Mouse (Mus musculus) CH12.LX (cell line): ENCODE results near the gene Usp12. TPM values are rescaled to one million over a fixed set of nuclear protein-coding genes. Genes with fewer than 3 reads are reported as not detected.

Source experiments
- DNase-seq: peaks from one replicate; pipeline ENCODE4 v3.0.0-alpha.2; 2013; ENCODE audit errors: extremely low read depth
- H3K27ac ChIP-seq: 2 replicates; pipeline ENCODE4 v1.5.1; 2012; ENCODE audit warnings: low read depth, mild to moderate bottlenecking, control low read depth, moderate library complexity; ENCODE audit not compliant: insufficient read depth
- H3K27me3 ChIP-seq: replicated peaks from 2 replicates; pipeline ENCODE3; 2012; ENCODE audit warnings: inconsistent platforms
- H3K36me3 ChIP-seq, 2 experiments: replicated peaks in 1 of 2; 2 replicates each; pipeline versions ENCODE3 to v1.6.1; 2012; ENCODE audit warnings: inconsistent platforms in 1 of 2, low read length in 1 of 2, mild to moderate bottlenecking in 1 of 2, mixed read lengths in 1 of 2, moderate library complexity in 1 of 2; ENCODE audit not compliant: control insufficient read depth in 1 of 2, insufficient read depth in 1 of 2
- H3K4me1 ChIP-seq, 2 experiments: 2 replicates each; pipeline ENCODE4 v1.6.1; 2012; ENCODE audit warnings: inconsistent platforms in 1 of 2, moderate library complexity in 1 of 2; ENCODE audit not compliant: insufficient read depth in 2 of 2, control insufficient read depth in 1 of 2
- H3K4me2 ChIP-seq: 2 replicates; pipeline ENCODE4 v1.6.1; 2012; ENCODE audit warnings: low read depth, mild to moderate bottlenecking, control low read depth; ENCODE audit not compliant: poor library complexity, insufficient read depth, severe bottlenecking
- H3K4me3 ChIP-seq, 3 experiments: fragments of 150-350 bp in 1 of 3; sonication (generic) in 1 of 3; replicated peaks in 1 of 3; 2 replicates each; pipeline versions ENCODE3 to v1.5.1; 2011 to 2012; ENCODE audit warnings: low read depth in 2 of 3, low read length in 2 of 3, mild to moderate bottlenecking in 2 of 3, moderate library complexity in 2 of 3, control low read depth in 1 of 3, improper control_type of control experiment in 1 of 3, inconsistent platforms in 1 of 3, mixed read lengths in 1 of 3; ENCODE audit not compliant: poor library complexity in 1 of 3
- H3K79me2 ChIP-seq: replicated peaks from 2 replicates; pipeline ENCODE4 v1.6.1; 2012; ENCODE audit warnings: mild to moderate bottlenecking, moderate library complexity; ENCODE audit not compliant: control insufficient read depth, poor library complexity, insufficient read depth, severe bottlenecking; ENCODE audit errors: extremely low read depth
- H3K9ac ChIP-seq: 2 replicates; pipeline ENCODE4 v1.6.1; 2012; ENCODE audit warnings: low read depth, mild to moderate bottlenecking, control low read depth, moderate library complexity; ENCODE audit not compliant: insufficient read depth
- H3K9me3 ChIP-seq: replicated peaks from 2 replicates; pipeline ENCODE3; 2012; ENCODE audit warnings: low read length, inconsistent platforms, mixed read lengths
- BHLHE40 ChIP-seq: IDR thresholded peaks from 2 replicates; pipeline ENCODE4 v1.6.1; 2011; ENCODE audit warnings: mild to moderate bottlenecking, low read depth, low read length, improper control_type of control experiment
- CTCF ChIP-seq, 2 experiments: IDR thresholded peaks in 1 of 2; conservative IDR thresholded peaks in 1 of 2; 2 replicates each; pipeline ENCODE4 v1.5.1; 2011 to 2012; ENCODE audit warnings: low read depth in 2 of 2, low read length in 2 of 2, improper control_type of control experiment in 1 of 2, inconsistent platforms in 1 of 2, mild to moderate bottlenecking in 1 of 2, moderate library complexity in 1 of 2
- EP300 ChIP-seq: IDR thresholded peaks from 2 replicates; pipeline ENCODE4 v1.6.1; 2011; ENCODE audit warnings: low read length, improper control_type of control experiment
- ETS1 ChIP-seq: conservative IDR thresholded peaks from 2 replicates; pipeline ENCODE4 v1.6.1; 2012; ENCODE audit warnings: low read depth, mild to moderate bottlenecking, inconsistent platforms, low read length, improper control_type of control experiment, moderate library complexity
- GABPA ChIP-seq: IDR thresholded peaks from 2 replicates; pipeline ENCODE4 v1.6.1; 2012; ENCODE audit warnings: low read depth, low read length, improper control_type of control experiment, inconsistent platforms; ENCODE audit not compliant: insufficient replicate concordance
- IRF4 ChIP-seq: IDR thresholded peaks from 2 replicates; pipeline ENCODE4 v1.6.1; 2014; ENCODE audit warnings: low read depth, mild to moderate bottlenecking, inconsistent platforms, low read length, improper control_type of control experiment
- JUND ChIP-seq: conservative IDR thresholded peaks from 2 replicates; pipeline ENCODE4 v1.6.1; 2011; ENCODE audit warnings: low read depth, low read length, improper control_type of control experiment
- KAT2A ChIP-seq: IDR thresholded peaks from 2 replicates; pipeline ENCODE4 v1.6.1; 2012; ENCODE audit warnings: low read length, improper control_type of control experiment, inconsistent platforms; ENCODE audit not compliant: insufficient replicate concordance
- MAFK ChIP-seq: IDR thresholded peaks from 2 replicates; pipeline ENCODE4 v1.6.1; 2011; ENCODE audit warnings: low read length, improper control_type of control experiment; ENCODE audit not compliant: insufficient replicate concordance
- MEF2A ChIP-seq: IDR thresholded peaks from 2 replicates; pipeline ENCODE4 v1.6.1; 2014; ENCODE audit warnings: low read depth, mild to moderate bottlenecking, inconsistent platforms, low read length, improper control_type of control experiment, borderline replicate concordance
- MYC ChIP-seq: IDR thresholded peaks from 2 replicates; pipeline ENCODE4 v1.6.1; 2011; ENCODE audit warnings: low read depth, mild to moderate bottlenecking, improper control_type of control experiment, low read length
- NELFE ChIP-seq: IDR thresholded peaks from 2 replicates; pipeline ENCODE4 v1.6.1; 2011; ENCODE audit warnings: low read depth, low read length, improper control_type of control experiment
- NRF1 ChIP-seq: IDR thresholded peaks from 2 replicates; pipeline ENCODE4 v1.6.1; 2014; ENCODE audit warnings: low read depth, mild to moderate bottlenecking, inconsistent platforms, low read length, improper control_type of control experiment, moderate library complexity
- POLR2A ChIP-seq: IDR thresholded peaks from 2 replicates; pipeline ENCODE4 v1.6.1; 2011; ENCODE audit warnings: low read depth, mild to moderate bottlenecking, improper control_type of control experiment, low read length
- POLR2AphosphoS2 ChIP-seq: IDR thresholded peaks from 2 replicates; pipeline ENCODE4 v1.6.1; 2011; ENCODE audit warnings: low read depth, low read length, improper control_type of control experiment
- RAD21 ChIP-seq: IDR thresholded peaks from 2 replicates; pipeline ENCODE4 v1.6.1; 2011; ENCODE audit warnings: low read depth, mild to moderate bottlenecking, low read length, improper control_type of control experiment, moderate library complexity
- RCOR1 ChIP-seq: conservative IDR thresholded peaks from 2 replicates; pipeline ENCODE4 v1.6.1; 2012; ENCODE audit warnings: low read depth, mild to moderate bottlenecking, inconsistent platforms, low read length, improper control_type of control experiment
- SIN3A ChIP-seq: IDR thresholded peaks from 2 replicates; pipeline ENCODE4 v1.6.1; 2012; ENCODE audit warnings: low read length, improper control_type of control experiment, inconsistent platforms
- UBTF ChIP-seq: IDR thresholded peaks from 2 replicates; pipeline ENCODE4 v1.6.1; 2012; ENCODE audit warnings: low read depth, mild to moderate bottlenecking, inconsistent platforms, low read length, improper control_type of control experiment, moderate library complexity
- USF1 ChIP-seq: IDR thresholded peaks from 2 replicates; pipeline ENCODE4 v1.6.1; 2014; ENCODE audit warnings: low read depth, mild to moderate bottlenecking, inconsistent platforms, low read length, improper control_type of control experiment
- ZKSCAN1 ChIP-seq: IDR thresholded peaks from 2 replicates; pipeline ENCODE4 v1.6.1; 2012; ENCODE audit warnings: low read depth, inconsistent platforms, low read length, improper control_type of control experiment, borderline replicate concordance
- ZMIZ1 ChIP-seq: IDR thresholded peaks from 2 replicates; pipeline ENCODE4 v1.6.1; 2012; ENCODE audit warnings: low read depth, mild to moderate bottlenecking, inconsistent platforms, low read length, improper control_type of control experiment
- dilution Hi-C: fragments of 300-500 bp; cut with MboI; formaldehyde crosslinking; loops from 2 replicates; pipeline ENCODE4 v1.14.3; 2020; ENCODE audit warnings: low sequenced_read_pairs; ENCODE audit not compliant: extremely low pct_unique_long_range_greater_than_20kb, extremely low pct_ligation_motif_present
- in situ Hi-C: fragments of 300-500 bp; cut with MboI; formaldehyde crosslinking; loops from 3 replicates; pipeline ENCODE4 v1.14.3; 2019; ENCODE audit warnings: low sequenced_read_pairs, low pct_ligation_motif_present, low pct_unique_long_range_greater_than_20kb, mixed read lengths
- polyA plus RNA-seq: library from polyadenylated mRNA; unstranded; fragments of >175 nt; gene quantifications from 2 replicates; pipeline ENCODE4 v1.2.1, GENCODE M21; 2012; ENCODE audit warnings: low read depth; ENCODE audit not compliant: insufficient read length
- total RNA-seq, 2 experiments: library from RNA; depleted of rRNA; stranded (reverse); fragments of 300-350 nt in 1 of 2; fragments of >200 nt in 1 of 2; gene quantifications; 2 replicates each; pipeline ENCODE4 v1.2.3; 2012 to 2014

Gene Usp12
- total and polyA plus RNA-seq, 3 experiments: 7.8 to 17.8 (median 10.1) TPM

DNA sequence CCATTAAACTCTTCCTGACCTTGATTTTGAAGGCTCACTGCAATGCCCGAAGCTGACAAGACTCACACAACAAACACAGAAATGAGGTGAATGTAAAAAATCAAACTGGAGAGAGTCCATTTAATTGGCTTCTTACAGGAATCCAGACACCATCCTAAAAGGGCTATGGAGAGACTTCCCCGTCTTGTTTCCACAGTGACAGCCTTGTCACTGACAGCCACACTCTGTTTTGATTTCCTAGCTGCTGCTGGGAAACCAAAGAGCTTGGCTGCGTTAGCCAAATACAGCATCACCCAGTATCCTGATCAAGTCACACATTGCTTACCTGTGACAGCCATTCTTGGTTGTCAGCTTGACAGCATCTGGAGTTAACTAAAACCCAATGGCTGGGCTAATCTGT is 69.8 kb downstream of the Usp12 start:
- Histone ChIP-seq H3K4me3 (no peak overlapping the region), H3K4me2 (no peak overlapping the region), H3K27me3 (no peaks in the 10 kb centered on the region), H3K9me3 (peaks cover 4% of the 10 kb centered on the region), H3K27ac (no peak overlapping the region), H3K36me3 (no peaks in the 10 kb centered on the region), H3K9ac (no peak overlapping the region), H3K4me1 (no peaks in the 10 kb centered on the region), H3K79me2 (no peaks in the 10 kb centered on the region)
- in situ Hi-C loops (no loop called here), dilution Hi-C loops (no loop called here)
- no peak for DNase-seq
- TF ChIP-seq BHLHE40 (no peak), UBTF (no peak), JUND (no peak), MYC (no peak), GABPA (no peak), RCOR1 (no peak), NELFE (no peak), POLR2AphosphoS2 (no peak), ETS1 (no peak), EP300 (no peak), SIN3A (no peak), KAT2A (no peak), ZMIZ1 (no peak), MEF2A (no peak), NRF1 (no peak), MAFK (no peak), POLR2A (no peak), ZKSCAN1 (no peak), IRF4 (no peak)

DNA sequence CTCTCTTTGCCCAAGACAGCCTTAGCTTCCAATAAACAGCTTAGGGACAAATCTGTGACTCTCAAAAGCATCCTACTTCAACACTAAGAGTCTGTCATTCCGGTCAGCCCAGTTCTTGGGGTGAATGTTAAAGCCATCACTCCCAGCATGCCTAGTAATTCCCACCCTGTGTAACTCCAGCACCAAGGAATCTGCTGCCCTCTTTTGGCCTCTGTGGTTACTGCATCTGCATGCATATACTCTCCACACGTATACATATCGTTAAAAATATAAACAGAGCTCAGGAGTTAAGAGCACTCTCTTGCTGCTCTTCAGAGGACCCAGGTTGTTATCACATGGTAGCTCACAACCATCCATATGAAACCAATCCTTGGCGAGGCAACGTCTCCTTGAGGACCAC is 71.4 kb downstream of the Usp12 start:
- TF ChIP-seq USF1 (no peak), CTCF (conservative IDR thresholded peaks at IDR 0.05 in 1 of 2, IDR thresholded peaks at IDR 0.05 in 1 of 2; ENCODE audit: low read depth in 2 of 2, low read length in 2 of 2) (peak; percentile 14 to 34; a peak in 2 of 4 replicates), RAD21 (peak; percentile 1; the same call in 1 of the 2 replicates)
- H3K9ac ChIP-seq: no peak overlapping the region
- H3K9me3 ChIP-seq: peaks cover 6% of the 10 kb centered on the region
- no peak overlapping the region for H3K27ac ChIP-seq
- H3K4me3 ChIP-seq: no peak overlapping the region
- no peak overlapping the region for H3K4me2 ChIP-seq
- in situ Hi-C loops (no loop called here), dilution Hi-C loops (no loop called here)
- H3K27me3 ChIP-seq: no peaks in the 10 kb centered on the region
- no peak for DNase-seq
- H3K79me2 ChIP-seq: no peaks in the 10 kb centered on the region
- H3K36me3 ChIP-seq: no peaks in the 10 kb centered on the region
- no peaks in the 10 kb centered on the region for H3K4me1 ChIP-seq
